Mouse (Mus musculus): ENCODE measurements around the gene Alox12b.

The Alox12b gene

GRCm38 (mm10) chr11:69156800-69157199 is at the start of gene Alox12b:
Gene Alox12b, plus strand, starts transcription at chr11:69156989.
- peak; percentile 74; the same call in 1 of the 2 replicates for ATAC-seq (ENCODE audit: low TSS enrichment)

GRCm38 (mm10) chr11:69107676-69108075 is 49.1 kb upstream of the Alox12b start:
- ATAC-seq (ENCODE audit: low TSS enrichment) = no peak

- no peak for ATAC-seq (ENCODE audit: low TSS enrichment)
These were observed 48.6 kb upstream of the Alox12b start for GRCm38 (mm10) chr11:69108223-69108622.

GRCm38 (mm10) chr11:69109032-69109900 is 47.5 kb upstream of the Alox12b start:
- ATAC-seq (ENCODE audit: low TSS enrichment) = no peak

GRCm38 (mm10) chr11:69110319-69111046 is 46.3 kb upstream of the Alox12b start:
- 0 out of 2 replicates have a peak, but pooled peaks have one; percentile 4 for ATAC-seq (ENCODE audit: low TSS enrichment)

- ATAC-seq (ENCODE audit: low TSS enrichment) = no peak; the same call in 1 of the 2 replicates
These were observed 45.6 kb upstream of the Alox12b start for GRCm38 (mm10) chr11:69111051-69111810.

GRCm38 (mm10) chr11:69111865-69112264 is 44.9 kb upstream of the Alox12b start:
- ATAC-seq (ENCODE audit: low TSS enrichment) = peak; percentile 78

- no peak for ATAC-seq (ENCODE audit: low TSS enrichment)
These were observed 42.8 kb upstream of the Alox12b start for GRCm38 (mm10) chr11:69114018-69114417.

GRCm38 (mm10) chr11:69114621-69115020 is 42.2 kb upstream of the Alox12b start:
- ATAC-seq (ENCODE audit: low TSS enrichment) = no peak

- no peak for ATAC-seq (ENCODE audit: low TSS enrichment)
These were observed 39.9 kb upstream of the Alox12b start for GRCm38 (mm10) chr11:69116843-69117242.

- ATAC-seq (ENCODE audit: low TSS enrichment) = peak; percentile 29
These were observed 38.8 kb upstream of the Alox12b start for GRCm38 (mm10) chr11:69117737-69118695.

- ATAC-seq (ENCODE audit: low TSS enrichment) = no peak
These were observed 38.0 kb upstream of the Alox12b start for GRCm38 (mm10) chr11:69118765-69119164.

- ATAC-seq (ENCODE audit: low TSS enrichment) = no peak
These were observed 37.2 kb upstream of the Alox12b start for GRCm38 (mm10) chr11:69119446-69120155.

GRCm38 (mm10) chr11:69120221-69121000 is 36.4 kb upstream of the Alox12b start, which contains the start of gene Hes7:
Gene Hes7, plus strand, starts transcription at chr11:69120404.
- ATAC-seq (ENCODE audit: low TSS enrichment) = no peak

GRCm38 (mm10) chr11:69121001-69121740 is 35.6 kb upstream of the Alox12b start:
- ATAC-seq (ENCODE audit: low TSS enrichment) = no peak

GRCm38 (mm10) chr11:69121741-69122335 is 35.0 kb upstream of the Alox12b start:
- no peak for ATAC-seq (ENCODE audit: low TSS enrichment)

GRCm38 (mm10) chr11:69122336-69122951 is 34.3 kb upstream of the Alox12b start, which contains the start of gene 9130213A22Rik:
Gene 9130213A22Rik, minus strand, starts transcription at chr11:69122589.
- peak; percentile 22; the same call in 1 of the 2 replicates for ATAC-seq (ENCODE audit: low TSS enrichment)

All from frontal cortex, adult (tissue).